9 mouse cellular contexts compared by ENCODE assay signal in genomic region chr2:157079701-157080180, GRCm38 (mm10). TPM values are rescaled to one million over a fixed set of nuclear protein-coding genes. Genes with fewer than 3 reads are reported as not detected.
DNase-seq lines count a peak whose midpoint lies in the region; ATAC-seq and TF ChIP-seq lines count a peak whose summit lies in the region.
"Had no signal": no experiment of that assay in that cellular context is flagged by ENCODE, and none has a peak within 500 bp of the region (broad histone marks: within the 10 kb centered on the region; RNA-seq: fewer than 3 reads in every experiment).

No protein-coding gene starts in this region.

- ATAC-seq in liver, embryonic 12.5 days, result peak; percentile 3; the same call in 1 of the 2 replicates
- ATAC-seq in erythroid progenitor cell, adult 5-6 weeks (replicated peaks; ENCODE audit: low FRiP score, poor library complexity, severe bottlenecking), result no peak

- H3K36me3 ChIP-seq in heart, adult 2 months (ENCODE audit: control insufficient read depth, insufficient read depth, low read length), result peaks cover 3% of the 10 kb centered on the region; the same call in 1 of the 2 replicates
- no peaks in the 10 kb centered on the region for H3K36me3 ChIP-seq in testis, adult 2 months (ENCODE audit: control insufficient read depth, insufficient read depth, low read length)
- H3K36me3 ChIP-seq in liver, embryonic 12.5 days, result no peaks in the 10 kb centered on the region

- peak overlapping the region; percentile 73 for H3K4me2 ChIP-seq in liver, embryonic 12.5 days

- DNase-seq in heart, adult 2 months, result no peak
- no peak for DNase-seq in heart, postnatal 36 days
- no peak for DNase-seq in testis, postnatal 10 days (ENCODE audit: low spot score)
- DNase-seq in adipocyte (ENCODE audit: low spot score), result no peak
- DNase-seq in testis, postnatal 14 days (ENCODE audit: low spot score), result no peak

- intact Hi-C loops in heart, adult 2 months (cut with DNase I), result loop anchor here (1.0 to 5.0 kb wide), 4 partner anchors 25 to 357 kb away; no protein-coding TSS in a partner anchor
- intact Hi-C loops in heart, postnatal 36 days (cut with DNase I), result loop anchor here (2.0 kb wide), 2 partner anchors 37 to 49 kb away; no protein-coding TSS in a partner anchor

- TF ChIP-seq CTCF in heart, adult 2 months (IDR thresholded peaks at IDR 0.05), result no peak
- no peak for TF ChIP-seq CTCF in testis, adult 2 months (IDR thresholded peaks at IDR 0.05; ENCODE audit: control insufficient read depth, insufficient read depth, insufficient replicate concordance, low read depth, low read length)

- H3K27me3 ChIP-seq in heart, adult 2 months (ENCODE audit: control insufficient read depth, insufficient read depth, low read length), result no peaks in the 10 kb centered on the region
- no peaks in the 10 kb centered on the region for H3K27me3 ChIP-seq in testis, adult 2 months (ENCODE audit: control insufficient read depth, insufficient read depth, low read length)
- H3K27me3 ChIP-seq in liver, embryonic 12.5 days (replicated peaks), result peaks cover 85% of the 10 kb centered on the region

- H3K27ac ChIP-seq in heart, adult 2 months, result peak overlapping the region; percentile 76
- H3K27ac ChIP-seq in testis, adult 2 months (ENCODE audit: control insufficient read depth, insufficient read depth, low read depth, low read length), result no peak overlapping the region
- no peak overlapping the region; the same call in 1 of the 2 replicates for H3K27ac ChIP-seq in liver, embryonic 12.5 days

- no peak for TF ChIP-seq POLR2A in heart, adult 2 months (IDR thresholded peaks at IDR 0.05; ENCODE audit: insufficient read depth, low read depth, low read length)
- TF ChIP-seq POLR2A in testis, adult 2 months (IDR thresholded peaks at IDR 0.05; ENCODE audit: control insufficient read depth, low read depth, low read length), result no peak

- H3K4me1 ChIP-seq in heart, adult 2 months (ENCODE audit: control insufficient read depth, insufficient read depth, low read length), result peaks cover 17% of the 10 kb centered on the region
- H3K4me1 ChIP-seq in testis, adult 2 months (ENCODE audit: control insufficient read depth, insufficient read depth, low read length), result peaks cover 21% of the 10 kb centered on the region
- H3K4me1 ChIP-seq in liver, embryonic 12.5 days, result peaks cover 33% of the 10 kb centered on the region

- peak overlapping the region; percentile 66 for H3K4me3 ChIP-seq in heart, adult 2 months
- peak overlapping the region; percentile 72 for H3K4me3 ChIP-seq in testis, adult 2 months (ENCODE audit: control insufficient read depth, low read depth, low read length)
- peak overlapping the region; percentile 61 for H3K4me3 ChIP-seq in liver, embryonic 12.5 days

- no peak for TF ChIP-seq EP300 in heart, adult 2 months (IDR thresholded peaks at IDR 0.05; ENCODE audit: insufficient read depth, low read depth, low read length)

- H3K9me3 ChIP-seq in liver, embryonic 12.5 days (replicated peaks), result no peaks in the 10 kb centered on the region

- H3K9ac ChIP-seq in heart, adult 2 months (ENCODE audit: low read depth, low read length), result peak overlapping the region; percentile 45
- peak overlapping the region; percentile 70; the same call in 1 of the 2 replicates for H3K9ac ChIP-seq in liver, embryonic 12.5 days

- H3K79me2 ChIP-seq in heart, adult 2 months (replicated peaks; ENCODE audit: control insufficient read depth, insufficient read depth, low read length), result no peaks in the 10 kb centered on the region

- WGBS in heart, adult 2 months, result 25% methylated on average over 16 of the region's 16 CpGs
- 12% methylated on average over 16 of the region's 16 CpGs for WGBS in liver, embryonic 12.5 days (ENCODE audit: insufficient replicate concordance)

RNA-seq across cellular contexts. Expression of gene Soga1, which starts 0.7 kb away (rescaled TPM):
- total RNA-seq in heart, adult 2 months (2021), result 10 to 100 TPM; 10.0 to 11.7 TPM
- polyA plus RNA-seq in heart, adult 2 months (2012; rRNA removed), result 4.8 and 6.6 TPM in 2 replicates
- 10 to 100 TPM; 11.5 to 13.4 TPM for total RNA-seq in heart, postnatal 36 days (2021)
- 3.3 and 4.5 TPM in 2 replicates for polyA plus RNA-seq in testis, adult 2 months (2012; rRNA removed)
- 3.4 TPM in 2 replicates for polyA plus RNA-seq in liver, embryonic 12.5 days (2016; fragmentation: Nextera tagmentation; extraction: Ambion mirVana)
- 0.36 and 0.42 TPM in 2 replicates for total RNA-seq in erythroid progenitor cell, adult 5-6 weeks (2015; ENCODE audit: low replicate concordance)
- 2.8 and 3.6 TPM in 2 replicates for total RNA-seq in erythroid progenitor cell, adult 5-6 weeks (2017; ENCODE audit: low replicate concordance)

RNA-seq across cellular contexts. Expression of gene Tldc2, which starts 7.1 kb away (rescaled TPM):
- total RNA-seq in heart, adult 2 months (2021), result not detected
- polyA plus RNA-seq in heart, adult 2 months (2012; rRNA removed), result not detected in 2 replicates
- not detected for total RNA-seq in heart, postnatal 36 days (2021)
- 0.41 TPM in 1 of 2 replicates, not detected in the other for polyA plus RNA-seq in testis, adult 2 months (2012; rRNA removed)
- polyA plus RNA-seq in liver, embryonic 12.5 days (2016; fragmentation: Nextera tagmentation; extraction: Ambion mirVana), result 0.29 TPM in 1 of 2 replicates, not detected in the other
- total RNA-seq in erythroid progenitor cell, adult 5-6 weeks (2015; ENCODE audit: low replicate concordance), result not detected in 2 replicates
- not detected in 2 replicates for total RNA-seq in erythroid progenitor cell, adult 5-6 weeks (2017; ENCODE audit: low replicate concordance)
- total RNA-seq: left cerebral cortex, postnatal 14 days had no signal

RNA-seq across cellular contexts. Expression of gene Samhd1, which starts 55.3 kb away (rescaled TPM):
- total RNA-seq in heart, adult 2 months (2021), result 10 to 100 TPM; 22.7 to 23.8 TPM
- 19.8 and 22.7 TPM in 2 replicates for polyA plus RNA-seq in heart, adult 2 months (2012; rRNA removed)
- total RNA-seq in heart, postnatal 36 days (2021), result 10 to 100 TPM; 21.9 to 29.5 TPM
- 5.3 and 5.4 TPM in 2 replicates for polyA plus RNA-seq in testis, adult 2 months (2012; rRNA removed)
- 23.0 and 24.9 TPM in 2 replicates for polyA plus RNA-seq in liver, embryonic 12.5 days (2016; fragmentation: Nextera tagmentation; extraction: Ambion mirVana)
- 82.5 and 112 TPM in 2 replicates for total RNA-seq in erythroid progenitor cell, adult 5-6 weeks (2015; ENCODE audit: low replicate concordance)
- 57.0 and 75.2 TPM in 2 replicates for total RNA-seq in erythroid progenitor cell, adult 5-6 weeks (2017; ENCODE audit: low replicate concordance)
